Mouse (Mus musculus): ENCODE results near the gene Melk. TPM values are rescaled to one million over a fixed set of nuclear protein-coding genes. Genes with fewer than 3 reads are reported as not detected.
A peak's percentile ranks its signal among the peaks of the same experiment; 100 is the strongest.

Gene Melk
- polyA plus RNA-seq (2014; fragmentation: Nextera tagmentation; extraction: Ambion mirVana) = 3.3 and 3.6 TPM in 2 replicates

- H3K4me2 ChIP-seq (ENCODE audit: low read depth, low read length) = peak within 1 kb of the TSS; percentile 62
- peak within 1 kb of the TSS; percentile 53 for H3K4me3 ChIP-seq (ENCODE audit: low read depth, low read length)
- WGBS = under 1% methylated on average over 41 of the region's 41 CpGs
- H3K4me1 ChIP-seq (ENCODE audit: control insufficient read depth, insufficient read depth, low read length) = 0 out of 2 replicates have a peak, but pooled peaks cover 6% of the 10 kb centered on the region
- ATAC-seq (ENCODE audit: low read depth) = peak; percentile 83; the same call in 1 of the 2 replicates
- H3K9ac ChIP-seq (replicated peaks; ENCODE audit: low read depth, low read length) = peak within 1 kb of the TSS; percentile 45; the same call in 1 of the 2 replicates
- H3K9me3 ChIP-seq (ENCODE audit: control insufficient read depth, low read length) = no peaks in the 10 kb centered on the region
- H3K27me3 ChIP-seq (ENCODE audit: control insufficient read depth, insufficient read depth, low read length) = no peaks in the 10 kb centered on the region
- no peaks in the 10 kb centered on the region for H3K36me3 ChIP-seq (ENCODE audit: control insufficient read depth, insufficient read depth, low read length)
- no peak within 1 kb of the TSS for H3K27ac ChIP-seq (ENCODE audit: low read depth, low read length)
Measured at GRCm38 (mm10) chr4:44300781-44301750, at the start of gene Melk. Gene Melk, plus strand, starts transcription at chr4:44300876.

GRCm38 (mm10) chr4:44251521-44251920, 49.2 kb upstream of the Melk start:
- Histone ChIP-seq H3K9ac (replicated peaks; ENCODE audit: low read depth, low read length) (no peak overlapping the region), H3K27ac (ENCODE audit: low read depth, low read length) (no peak overlapping the region), H3K4me3 (ENCODE audit: low read depth, low read length) (no peak overlapping the region), H3K4me2 (ENCODE audit: low read depth, low read length) (no peak overlapping the region), H3K27me3 (ENCODE audit: control insufficient read depth, insufficient read depth, low read length) (no peaks in the 10 kb centered on the region), H3K4me1 (ENCODE audit: control insufficient read depth, insufficient read depth, low read length) (peaks cover 11% of the 10 kb centered on the region), H3K9me3 (ENCODE audit: control insufficient read depth, low read length) (no peaks in the 10 kb centered on the region), H3K36me3 (ENCODE audit: control insufficient read depth, insufficient read depth, low read length) (no peaks in the 10 kb centered on the region)
- 84% methylated on average over 5 of the region's 5 CpGs for WGBS
- no peak for ATAC-seq (ENCODE audit: low read depth)

GRCm38 (mm10) chr4:44251966-44252916, 48.4 kb upstream of the Melk start:
- Histone ChIP-seq H3K27ac (ENCODE audit: low read depth, low read length) (no peak overlapping the region), H3K36me3 (ENCODE audit: control insufficient read depth, insufficient read depth, low read length) (no peaks in the 10 kb centered on the region), H3K9me3 (ENCODE audit: control insufficient read depth, low read length) (no peaks in the 10 kb centered on the region), H3K27me3 (ENCODE audit: control insufficient read depth, insufficient read depth, low read length) (no peaks in the 10 kb centered on the region), H3K4me3 (ENCODE audit: low read depth, low read length) (no peak overlapping the region), H3K4me2 (ENCODE audit: low read depth, low read length) (no peak overlapping the region), H3K4me1 (ENCODE audit: control insufficient read depth, insufficient read depth, low read length) (peaks cover 8% of the 10 kb centered on the region), H3K9ac (replicated peaks; ENCODE audit: low read depth, low read length) (no peak overlapping the region)
- ATAC-seq (ENCODE audit: low read depth) = no peak
- 11% methylated on average over 13 of the region's 13 CpGs for WGBS

GRCm38 (mm10) chr4:44253191-44253590, 47.5 kb upstream of the Melk start:
- no peak overlapping the region for H3K4me2 ChIP-seq (ENCODE audit: low read depth, low read length)
- H3K9ac ChIP-seq (replicated peaks; ENCODE audit: low read depth, low read length) = no peak overlapping the region
- 12% methylated on average over 6 of the region's 6 CpGs for WGBS
- no peak overlapping the region for H3K4me3 ChIP-seq (ENCODE audit: low read depth, low read length)
- no peak for ATAC-seq (ENCODE audit: low read depth)
- H3K36me3 ChIP-seq (ENCODE audit: control insufficient read depth, insufficient read depth, low read length) = no peaks in the 10 kb centered on the region
- no peak overlapping the region for H3K27ac ChIP-seq (ENCODE audit: low read depth, low read length)
- H3K4me1 ChIP-seq (ENCODE audit: control insufficient read depth, insufficient read depth, low read length) = no peaks in the 10 kb centered on the region
- no peaks in the 10 kb centered on the region for H3K27me3 ChIP-seq (ENCODE audit: control insufficient read depth, insufficient read depth, low read length)
- H3K9me3 ChIP-seq (ENCODE audit: control insufficient read depth, low read length) = no peaks in the 10 kb centered on the region

GRCm38 (mm10) chr4:44254579-44254978, 46.1 kb upstream of the Melk start:
- no peak for ATAC-seq (ENCODE audit: low read depth)
- WGBS = 82% methylated on average over 5 of the region's 5 CpGs
- no peak overlapping the region for H3K27ac ChIP-seq (ENCODE audit: low read depth, low read length)
- no peak overlapping the region for H3K4me2 ChIP-seq (ENCODE audit: low read depth, low read length)
- no peaks in the 10 kb centered on the region for H3K27me3 ChIP-seq (ENCODE audit: control insufficient read depth, insufficient read depth, low read length)
- no peaks in the 10 kb centered on the region for H3K9me3 ChIP-seq (ENCODE audit: control insufficient read depth, low read length)
- H3K36me3 ChIP-seq (ENCODE audit: control insufficient read depth, insufficient read depth, low read length) = no peaks in the 10 kb centered on the region
- no peak overlapping the region for H3K4me3 ChIP-seq (ENCODE audit: low read depth, low read length)
- H3K9ac ChIP-seq (replicated peaks; ENCODE audit: low read depth, low read length) = no peak overlapping the region
- H3K4me1 ChIP-seq (ENCODE audit: control insufficient read depth, insufficient read depth, low read length) = no peaks in the 10 kb centered on the region

- Histone ChIP-seq H3K4me3 (ENCODE audit: low read depth, low read length) (no peak overlapping the region), H3K27me3 (ENCODE audit: control insufficient read depth, insufficient read depth, low read length) (no peaks in the 10 kb centered on the region), H3K4me1 (ENCODE audit: control insufficient read depth, insufficient read depth, low read length) (no peaks in the 10 kb centered on the region), H3K36me3 (ENCODE audit: control insufficient read depth, insufficient read depth, low read length) (no peaks in the 10 kb centered on the region), H3K27ac (ENCODE audit: low read depth, low read length) (no peak overlapping the region), H3K4me2 (ENCODE audit: low read depth, low read length) (no peak overlapping the region), H3K9me3 (ENCODE audit: control insufficient read depth, low read length) (no peaks in the 10 kb centered on the region), H3K9ac (replicated peaks; ENCODE audit: low read depth, low read length) (no peak overlapping the region)
- no peak for ATAC-seq (ENCODE audit: low read depth)
- 75% methylated on average over 4 of the region's 4 CpGs for WGBS
Measured at GRCm38 (mm10) chr4:44259126-44259525, 41.5 kb upstream of the Melk start.

- Histone ChIP-seq H3K9ac (replicated peaks; ENCODE audit: low read depth, low read length) (no peak overlapping the region), H3K27me3 (ENCODE audit: control insufficient read depth, insufficient read depth, low read length) (no peaks in the 10 kb centered on the region), H3K4me2 (ENCODE audit: low read depth, low read length) (no peak overlapping the region), H3K4me3 (ENCODE audit: low read depth, low read length) (no peak overlapping the region), H3K9me3 (ENCODE audit: control insufficient read depth, low read length) (no peaks in the 10 kb centered on the region), H3K4me1 (ENCODE audit: control insufficient read depth, insufficient read depth, low read length) (no peaks in the 10 kb centered on the region), H3K36me3 (ENCODE audit: control insufficient read depth, insufficient read depth, low read length) (no peaks in the 10 kb centered on the region), H3K27ac (ENCODE audit: low read depth, low read length) (no peak overlapping the region)
- no peak for ATAC-seq (ENCODE audit: low read depth)
- 5% methylated on average over 10 of the region's 10 CpGs for WGBS
Measured at GRCm38 (mm10) chr4:44260244-44260643, 40.4 kb upstream of the Melk start.

- H3K4me2 ChIP-seq (ENCODE audit: low read depth, low read length) = no peak overlapping the region
- H3K27me3 ChIP-seq (ENCODE audit: control insufficient read depth, insufficient read depth, low read length) = no peaks in the 10 kb centered on the region
- no peak overlapping the region for H3K4me3 ChIP-seq (ENCODE audit: low read depth, low read length)
- no peak overlapping the region for H3K27ac ChIP-seq (ENCODE audit: low read depth, low read length)
- no peak for ATAC-seq (ENCODE audit: low read depth)
- H3K9me3 ChIP-seq (ENCODE audit: control insufficient read depth, low read length) = no peaks in the 10 kb centered on the region
- H3K4me1 ChIP-seq (ENCODE audit: control insufficient read depth, insufficient read depth, low read length) = no peaks in the 10 kb centered on the region
- H3K36me3 ChIP-seq (ENCODE audit: control insufficient read depth, insufficient read depth, low read length) = no peaks in the 10 kb centered on the region
- WGBS = 95% methylated on average over 3 of the region's 3 CpGs
- no peak overlapping the region for H3K9ac ChIP-seq (replicated peaks; ENCODE audit: low read depth, low read length)
Measured at GRCm38 (mm10) chr4:44265500-44265899, 35.2 kb upstream of the Melk start.
